Mouse (Mus musculus) midbrain, embryonic 12.5 days (tissue): ENCODE measurements at regions not wholly inside any gene's neighbourhood (a gene's known extent, or its start where the extent isn't known, plus 50 kb on each side); places are given as distances from the start of the nearest gene placed in this dataset.

Source experiments
- ATAC-seq: fragments of 200-750 bp; cut with Nextera tagmentation; 2 replicates; pipeline ENCODE4 v1.8.0; 2017; ENCODE audit warnings: low read depth, moderate TSS enrichment, moderate library complexity; ENCODE audit not compliant: low FRiP score
- H3K27ac ChIP-seq: fragments of 300-500 bp; sonication (generic); replicated peaks from 2 replicates; pipeline ENCODE4 v1.5.1; 2016; ENCODE audit warnings: mild to moderate bottlenecking
- H3K27me3 ChIP-seq: fragments of 300-500 bp; sonication (generic); 2 replicates; pipeline ENCODE4 v1.6.1; 2016; ENCODE audit warnings: mild to moderate bottlenecking
- H3K36me3 ChIP-seq: fragments of 300-500 bp; sonication (generic); 2 replicates; pipeline ENCODE4 v1.6.1; 2016
- H3K4me1 ChIP-seq: fragments of 300-500 bp; sonication (generic); 2 replicates; pipeline ENCODE4 v1.6.1; 2016
- H3K4me2 ChIP-seq: fragments of 300-500 bp; sonication (generic); replicated peaks from 2 replicates; pipeline ENCODE4 v1.6.1; 2016; ENCODE audit warnings: mild to moderate bottlenecking, moderate library complexity
- H3K4me3 ChIP-seq: fragments of 300-500 bp; sonication (generic); 2 replicates; pipeline ENCODE4 v1.5.1; 2016; ENCODE audit warnings: mild to moderate bottlenecking
- H3K9ac ChIP-seq: fragments of 300-500 bp; sonication (generic); replicated peaks from 2 replicates; pipeline ENCODE4 v1.6.1; 2016; ENCODE audit warnings: mild to moderate bottlenecking, moderate library complexity
- H3K9me3 ChIP-seq: fragments of 300-500 bp; sonication (generic); 2 replicates; pipeline ENCODE4 v1.6.1; 2016; ENCODE audit warnings: mild to moderate bottlenecking
- whole genome bisulfite sequencing: fragments of 180-500 bp; shearing (Covaris S2); methylation state at CpG from one replicate; pipeline ENCODE4 v1.1.7; 2016; 5-methylcytosine and 5-hydroxymethylcytosine counted together

GRCm38 (mm10) chr13:16694201-16694600, 682.5 kb downstream of the Inhba start:
- H3K4me1 ChIP-seq = no peaks in the 10 kb centered on the region
- no peak overlapping the region for H3K27ac ChIP-seq
- H3K27me3 ChIP-seq = no peaks in the 10 kb centered on the region
- H3K4me3 ChIP-seq = no peak overlapping the region
- no peak for ATAC-seq
- 100% methylated on average over 1 of the region's 1 CpGs for WGBS
- H3K9me3 ChIP-seq = no peaks in the 10 kb centered on the region
- H3K4me2 ChIP-seq = no peak overlapping the region
- H3K36me3 ChIP-seq = no peaks in the 10 kb centered on the region
- no peak overlapping the region for H3K9ac ChIP-seq

- Histone ChIP-seq H3K9ac (no peak overlapping the region), H3K27ac (no peak overlapping the region), H3K27me3 (no peaks in the 10 kb centered on the region), H3K36me3 (no peaks in the 10 kb centered on the region), H3K4me3 (no peak overlapping the region), H3K4me1 (no peaks in the 10 kb centered on the region), H3K4me2 (no peak overlapping the region), H3K9me3 (no peaks in the 10 kb centered on the region)
- no peak for ATAC-seq
- 86% methylated on average over 2 of the region's 2 CpGs for WGBS
These were observed 689.3 kb downstream of the Inhba start for GRCm38 (mm10) chr13:16700934-16701333.

GRCm38 (mm10) chr13:16702138-16702537, 690.5 kb downstream of the Inhba start:
- no peaks in the 10 kb centered on the region for H3K36me3 ChIP-seq
- H3K9me3 ChIP-seq = no peaks in the 10 kb centered on the region
- no peak overlapping the region for H3K4me2 ChIP-seq
- no peak overlapping the region for H3K27ac ChIP-seq
- H3K9ac ChIP-seq = no peak overlapping the region
- no peaks in the 10 kb centered on the region for H3K4me1 ChIP-seq
- 58% methylated on average over 1 of the region's 1 CpGs for WGBS
- no peaks in the 10 kb centered on the region for H3K27me3 ChIP-seq
- no peak overlapping the region for H3K4me3 ChIP-seq
- no peak for ATAC-seq

GRCm38 (mm10) chr13:16705217-16706104, 693.8 kb downstream of the Inhba start:
- Histone ChIP-seq H3K27ac (no peak overlapping the region), H3K27me3 (no peaks in the 10 kb centered on the region), H3K4me3 (no peak overlapping the region), H3K4me1 (no peaks in the 10 kb centered on the region), H3K36me3 (no peaks in the 10 kb centered on the region), H3K9ac (no peak overlapping the region), H3K9me3 (no peaks in the 10 kb centered on the region), H3K4me2 (no peak overlapping the region; the same call in 1 of the 2 replicates)
- WGBS = 67% methylated on average over 10 of the region's 10 CpGs
- peak; percentile 82 for ATAC-seq

GRCm38 (mm10) chr13:16706105-16706442, 694.4 kb downstream of the Inhba start:
- no peak overlapping the region for H3K4me2 ChIP-seq
- H3K27me3 ChIP-seq = no peaks in the 10 kb centered on the region
- H3K27ac ChIP-seq = no peak overlapping the region
- no peak overlapping the region for H3K4me3 ChIP-seq
- H3K9ac ChIP-seq = no peak overlapping the region
- WGBS = 45% methylated on average over 1 of the region's 1 CpGs
- no peaks in the 10 kb centered on the region for H3K9me3 ChIP-seq
- ATAC-seq = peak; percentile 30; the same call in 1 of the 2 replicates
- no peaks in the 10 kb centered on the region for H3K4me1 ChIP-seq
- H3K36me3 ChIP-seq = no peaks in the 10 kb centered on the region

GRCm38 (mm10) chr13:16715296-16715960, 703.8 kb downstream of the Inhba start:
- Histone ChIP-seq H3K27me3 (no peaks in the 10 kb centered on the region), H3K27ac (no peak overlapping the region), H3K9me3 (no peaks in the 10 kb centered on the region), H3K4me2 (no peak overlapping the region), H3K9ac (no peak overlapping the region), H3K36me3 (no peaks in the 10 kb centered on the region), H3K4me1 (0 out of 2 replicates have a peak, but pooled peaks cover 2% of the 10 kb centered on the region), H3K4me3 (no peak overlapping the region)
- ATAC-seq = no peak
- 74% methylated on average over 5 of the region's 5 CpGs for WGBS

- H3K9ac ChIP-seq = no peak overlapping the region
- H3K27me3 ChIP-seq = no peaks in the 10 kb centered on the region
- 65% methylated on average over 6 of the region's 6 CpGs for WGBS
- H3K27ac ChIP-seq = no peak overlapping the region
- no peaks in the 10 kb centered on the region for H3K36me3 ChIP-seq
- H3K9me3 ChIP-seq = no peaks in the 10 kb centered on the region
- H3K4me1 ChIP-seq = 0 out of 2 replicates have a peak, but pooled peaks cover 2% of the 10 kb centered on the region
- no peak overlapping the region for H3K4me2 ChIP-seq
- no peak for ATAC-seq
- no peak overlapping the region for H3K4me3 ChIP-seq
These were observed 704.7 kb downstream of the Inhba start for GRCm38 (mm10) chr13:16716340-16716739.

- Histone ChIP-seq H3K9me3 (no peaks in the 10 kb centered on the region), H3K9ac (no peak overlapping the region), H3K4me1 (0 out of 2 replicates have a peak, but pooled peaks cover 2% of the 10 kb centered on the region), H3K4me3 (no peak overlapping the region), H3K36me3 (no peaks in the 10 kb centered on the region), H3K27ac (no peak overlapping the region), H3K27me3 (no peaks in the 10 kb centered on the region), H3K4me2 (no peak overlapping the region)
- 69% methylated on average over 5 of the region's 5 CpGs for WGBS
- no peak for ATAC-seq
These were observed 705.4 kb downstream of the Inhba start for GRCm38 (mm10) chr13:16716796-16717749.

GRCm38 (mm10) chr13:16720090-16720489, 708.4 kb downstream of the Inhba start:
- 0 out of 2 replicates have a peak, but pooled peaks cover 2% of the 10 kb centered on the region for H3K4me1 ChIP-seq
- no peak overlapping the region for H3K4me2 ChIP-seq
- WGBS = 88% methylated on average over 2 of the region's 2 CpGs
- no peak overlapping the region for H3K9ac ChIP-seq
- H3K4me3 ChIP-seq = no peak overlapping the region
- H3K36me3 ChIP-seq = no peaks in the 10 kb centered on the region
- no peaks in the 10 kb centered on the region for H3K9me3 ChIP-seq
- no peaks in the 10 kb centered on the region for H3K27me3 ChIP-seq
- no peak for ATAC-seq
- H3K27ac ChIP-seq = no peak overlapping the region

- Histone ChIP-seq H3K4me3 (no peak overlapping the region), H3K9me3 (no peaks in the 10 kb centered on the region), H3K36me3 (no peaks in the 10 kb centered on the region), H3K4me2 (no peak overlapping the region), H3K27me3 (no peaks in the 10 kb centered on the region), H3K9ac (no peak overlapping the region), H3K4me1 (no peaks in the 10 kb centered on the region), H3K27ac (no peak overlapping the region)
- no peak for ATAC-seq
- 82% methylated on average over 5 of the region's 5 CpGs for WGBS
These were observed 713.7 kb downstream of the Inhba start for GRCm38 (mm10) chr13:16725350-16725749.

GRCm38 (mm10) chr13:16738313-16738712, 726.7 kb downstream of the Inhba start:
- Histone ChIP-seq H3K27me3 (no peaks in the 10 kb centered on the region), H3K4me1 (no peaks in the 10 kb centered on the region), H3K9ac (no peak overlapping the region), H3K4me2 (no peak overlapping the region), H3K9me3 (no peaks in the 10 kb centered on the region), H3K36me3 (no peaks in the 10 kb centered on the region), H3K27ac (no peak overlapping the region), H3K4me3 (no peak overlapping the region)
- 82% methylated on average over 1 of the region's 1 CpGs for WGBS
- ATAC-seq = no peak
